Mouse (Mus musculus) liver, embryonic 14.5 days (tissue): ENCODE measurements around the gene Gm49776.

ENCODE experiments used
- CTCF ChIP-seq: IDR thresholded peaks from 2 replicates; pipeline ENCODE4 v1.5.1; 2016; ENCODE audit warnings: antibody characterized with exemption, low read depth, control low read depth
- EP300 ChIP-seq: IDR thresholded peaks from 2 replicates; pipeline ENCODE4 v1.6.1; 2016; ENCODE audit warnings: antibody characterized with exemption, low read depth

- TF ChIP-seq CTCF = no peak
- TF ChIP-seq EP300 = no peak
Measured at GRCm38 (mm10) chr16:18241581-18241980, 16.5 kb downstream of the Gm49776 start.
